Mouse (Mus musculus): ENCODE data around the gene Fntb. TPM values are rescaled to one million over a fixed set of nuclear protein-coding genes. Genes with fewer than 3 reads are reported as not detected.

Fntb gene
- polyA plus RNA-seq, 1 experiment, result 23.8 TPM

DNA sequence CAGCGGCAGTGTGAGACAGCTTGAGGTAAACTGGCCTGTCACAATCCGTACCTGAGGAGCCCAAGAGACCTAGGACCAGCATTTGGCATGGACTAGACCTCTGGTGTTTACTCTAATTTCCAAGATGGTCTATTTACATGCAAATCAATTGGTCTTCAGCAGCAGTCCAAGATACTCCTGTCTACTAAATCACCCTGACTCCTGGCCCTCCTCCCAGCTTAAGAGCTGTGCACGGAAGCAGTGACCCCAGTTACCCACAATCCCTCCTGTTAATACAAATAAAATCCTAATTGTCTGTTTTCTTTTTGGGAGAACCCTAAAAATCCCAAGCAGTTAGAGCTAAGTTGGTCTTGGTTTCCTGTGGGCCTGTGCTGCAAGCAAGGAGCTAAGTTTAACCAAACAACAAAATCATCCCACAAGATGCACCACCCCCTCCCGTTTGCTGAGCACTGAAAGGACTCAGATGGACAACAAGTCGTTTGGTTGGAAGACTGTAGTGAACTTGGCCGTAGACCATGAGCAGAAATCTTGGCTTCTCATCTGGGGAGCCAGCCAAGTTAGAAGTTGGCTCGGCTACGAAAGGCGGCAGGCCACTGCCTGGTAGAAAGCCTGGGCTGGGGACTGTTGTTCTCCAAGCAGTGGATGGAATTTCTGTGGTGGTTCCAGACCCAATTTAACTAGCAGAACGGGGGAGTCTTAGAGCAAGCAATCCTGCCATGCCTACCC is 189.5 kb downstream of the Fntb start:
- Histone ChIP-seq H3K4me2 (ENCODE audit: low read depth) (no peak overlapping the region), H3K36me3 (ENCODE audit: control insufficient read depth, insufficient read depth) (peaks cover 42% of the 10 kb centered on the region), H3K79me2 (ENCODE audit: control insufficient read depth, insufficient read depth) (peaks cover 16% of the 10 kb centered on the region), H3ac (ENCODE audit: control insufficient read depth, insufficient read length) (no peak overlapping the region), H3K4me3 (no peak overlapping the region), H3K27me3 (ENCODE audit: control insufficient read depth, insufficient read depth, insufficient read length) (no peaks in the 10 kb centered on the region)
- TF ChIP-seq TCF3 (IDR thresholded peaks at IDR 0.05; ENCODE audit: insufficient read length, low read depth) (no peak), POLR2A (IDR thresholded peaks at IDR 0.05; ENCODE audit: insufficient read length, low read depth) (no peak)

DNA sequence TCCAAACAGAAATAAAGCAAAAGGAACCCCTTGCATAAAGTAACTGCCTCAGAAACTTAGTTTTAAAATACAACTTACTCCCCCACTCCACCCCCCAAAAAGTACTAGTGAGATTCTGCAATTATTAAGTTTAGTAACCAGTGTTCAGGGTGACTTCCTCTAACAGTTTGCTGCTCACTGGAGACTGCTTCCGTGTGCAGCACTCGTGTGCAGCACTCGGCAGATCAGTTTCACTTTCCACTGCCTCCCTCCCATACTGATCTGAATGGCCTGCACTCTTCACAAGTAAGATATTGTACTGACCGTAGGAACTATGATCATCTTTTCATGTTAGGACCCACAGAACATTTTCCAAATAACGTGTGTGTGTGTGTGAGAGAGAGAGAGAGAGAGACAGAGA is 192.3 kb downstream of the Fntb start:
- Histone ChIP-seq H3K36me3 (ENCODE audit: control insufficient read depth, insufficient read depth) (peaks cover 25% of the 10 kb centered on the region), H3K4me2 (ENCODE audit: low read depth) (peak overlapping the region; percentile 49), H3K79me2 (ENCODE audit: control insufficient read depth, insufficient read depth) (peaks cover 35% of the 10 kb centered on the region), H3K4me3 (no peak overlapping the region), H3ac (ENCODE audit: control insufficient read depth, insufficient read length) (no peak overlapping the region), H3K27me3 (ENCODE audit: control insufficient read depth, insufficient read depth, insufficient read length) (no peaks in the 10 kb centered on the region)
- no peak for TF ChIP-seq TCF12 (IDR thresholded peaks at IDR 0.05; ENCODE audit: insufficient read depth, poor library complexity, severe bottlenecking)
- no peak for TF ChIP-seq USF1 (IDR thresholded peaks at IDR 0.05; ENCODE audit: low read depth)
- TF ChIP-seq TCF3 (IDR thresholded peaks at IDR 0.05; ENCODE audit: insufficient read length, low read depth), result no peak
- no peak for TF ChIP-seq E2F4 (IDR thresholded peaks at IDR 0.05; ENCODE audit: insufficient read depth)
- no peak for TF ChIP-seq CEBPB (IDR thresholded peaks at IDR 0.05; ENCODE audit: insufficient read depth, poor library complexity, severe bottlenecking)
- TF ChIP-seq POLR2A (IDR thresholded peaks at IDR 0.05; ENCODE audit: insufficient read length, low read depth), result no peak
- no peak for TF ChIP-seq MYOG (IDR thresholded peaks at IDR 0.05; ENCODE audit: control insufficient read depth in 1 of 3, insufficient read depth in 1 of 3, insufficient read length in 2 of 3, low read depth in 2 of 3)
- TF ChIP-seq REST (IDR thresholded peaks at IDR 0.05; ENCODE audit: insufficient read depth, insufficient read length), result no peak
- no peak for TF ChIP-seq SRF (IDR thresholded peaks at IDR 0.05; ENCODE audit: control insufficient read depth, insufficient read length, low read depth)
- TF ChIP-seq MAX (IDR thresholded peaks at IDR 0.05; ENCODE audit: low read depth), result no peak
- no peak for TF ChIP-seq MYOD1 (IDR thresholded peaks at IDR 0.05; ENCODE audit: control insufficient read depth in 1 of 3, insufficient read length in 2 of 3, low read depth in 2 of 3)
- no peak for TF ChIP-seq POLR2AphosphoS2 (IDR thresholded peaks at IDR 0.05; ENCODE audit: insufficient read length, low read depth)

DNA sequence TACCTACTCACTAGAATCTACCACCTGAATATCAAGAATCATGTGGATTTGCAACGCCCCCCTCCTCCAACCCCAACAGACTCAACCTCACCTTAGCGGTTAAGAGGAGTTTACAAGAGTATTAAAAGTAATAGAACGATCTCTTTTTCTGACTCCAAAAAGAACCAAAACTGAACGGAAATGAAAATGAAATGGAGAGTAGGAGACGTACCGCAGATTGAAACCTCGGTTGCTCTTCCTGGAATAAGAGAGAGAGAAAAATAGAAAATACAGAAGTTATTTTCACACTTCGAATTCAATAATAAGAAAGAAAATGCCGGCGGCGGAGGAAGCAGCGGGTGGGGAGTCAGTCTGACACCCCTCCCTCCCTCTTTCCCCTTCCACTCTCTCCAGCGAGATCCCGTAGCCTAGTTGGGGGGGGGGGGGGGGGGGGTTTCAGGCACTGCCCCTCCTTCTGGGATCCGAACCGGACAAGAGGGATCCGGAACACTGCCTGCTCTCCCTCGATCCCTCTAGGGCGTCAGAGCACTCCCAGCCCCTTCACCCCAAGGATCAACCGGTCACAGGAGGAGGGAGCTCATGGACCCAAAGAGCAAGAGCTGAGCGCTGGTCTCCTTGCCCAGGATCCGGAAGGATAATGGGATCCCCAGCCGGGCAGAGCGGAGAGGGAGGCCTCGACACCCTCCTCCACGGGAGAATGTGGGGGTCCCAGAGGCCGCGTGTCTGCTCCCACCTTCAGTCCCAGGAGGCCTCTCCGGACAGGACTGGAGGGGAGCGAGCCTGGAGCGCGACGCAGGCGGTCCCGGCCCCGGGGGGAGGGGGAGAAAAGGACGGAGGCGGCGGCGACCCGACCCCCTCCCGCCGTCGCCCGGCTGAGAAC is 195.9 kb downstream of the Fntb start:
- peaks cover 14% of the 10 kb centered on the region for H3K36me3 ChIP-seq (ENCODE audit: control insufficient read depth, insufficient read depth)
- H3K4me2 ChIP-seq (ENCODE audit: low read depth), result peak overlapping the region; percentile 91
- peak overlapping the region; percentile 61 for H3ac ChIP-seq (ENCODE audit: control insufficient read depth, insufficient read length)
- peak overlapping the region; percentile 78 for H3K4me3 ChIP-seq
- TF ChIP-seq E2F4 (IDR thresholded peaks at IDR 0.05; ENCODE audit: insufficient read depth) (no peak), CEBPB (IDR thresholded peaks at IDR 0.05; ENCODE audit: insufficient read depth, poor library complexity, severe bottlenecking) (no peak), MAX (IDR thresholded peaks at IDR 0.05; ENCODE audit: low read depth) (no peak), POLR2A (IDR thresholded peaks at IDR 0.05; ENCODE audit: insufficient read length, low read depth) (no peak), REST (IDR thresholded peaks at IDR 0.05; ENCODE audit: insufficient read depth, insufficient read length) (no peak), MYOD1 (IDR thresholded peaks at IDR 0.05; ENCODE audit: control insufficient read depth in 1 of 3, insufficient read length in 2 of 3, low read depth in 2 of 3) (no peak), MYOG (IDR thresholded peaks at IDR 0.05; ENCODE audit: control insufficient read depth in 1 of 3, insufficient read depth in 1 of 3, insufficient read length in 2 of 3, low read depth in 2 of 3) (no peak), SRF (IDR thresholded peaks at IDR 0.05; ENCODE audit: control insufficient read depth, insufficient read length, low read depth) (no peak), TCF12 (IDR thresholded peaks at IDR 0.05; ENCODE audit: insufficient read depth, poor library complexity, severe bottlenecking) (no peak), USF1 (IDR thresholded peaks at IDR 0.05; ENCODE audit: low read depth) (no peak), POLR2AphosphoS2 (IDR thresholded peaks at IDR 0.05; ENCODE audit: insufficient read length, low read depth) (no peak), TCF3 (IDR thresholded peaks at IDR 0.05; ENCODE audit: insufficient read length, low read depth) (no peak)
- peaks cover 35% of the 10 kb centered on the region for H3K79me2 ChIP-seq (ENCODE audit: control insufficient read depth, insufficient read depth)
- no peaks in the 10 kb centered on the region for H3K27me3 ChIP-seq (ENCODE audit: control insufficient read depth, insufficient read depth, insufficient read length)

DNA sequence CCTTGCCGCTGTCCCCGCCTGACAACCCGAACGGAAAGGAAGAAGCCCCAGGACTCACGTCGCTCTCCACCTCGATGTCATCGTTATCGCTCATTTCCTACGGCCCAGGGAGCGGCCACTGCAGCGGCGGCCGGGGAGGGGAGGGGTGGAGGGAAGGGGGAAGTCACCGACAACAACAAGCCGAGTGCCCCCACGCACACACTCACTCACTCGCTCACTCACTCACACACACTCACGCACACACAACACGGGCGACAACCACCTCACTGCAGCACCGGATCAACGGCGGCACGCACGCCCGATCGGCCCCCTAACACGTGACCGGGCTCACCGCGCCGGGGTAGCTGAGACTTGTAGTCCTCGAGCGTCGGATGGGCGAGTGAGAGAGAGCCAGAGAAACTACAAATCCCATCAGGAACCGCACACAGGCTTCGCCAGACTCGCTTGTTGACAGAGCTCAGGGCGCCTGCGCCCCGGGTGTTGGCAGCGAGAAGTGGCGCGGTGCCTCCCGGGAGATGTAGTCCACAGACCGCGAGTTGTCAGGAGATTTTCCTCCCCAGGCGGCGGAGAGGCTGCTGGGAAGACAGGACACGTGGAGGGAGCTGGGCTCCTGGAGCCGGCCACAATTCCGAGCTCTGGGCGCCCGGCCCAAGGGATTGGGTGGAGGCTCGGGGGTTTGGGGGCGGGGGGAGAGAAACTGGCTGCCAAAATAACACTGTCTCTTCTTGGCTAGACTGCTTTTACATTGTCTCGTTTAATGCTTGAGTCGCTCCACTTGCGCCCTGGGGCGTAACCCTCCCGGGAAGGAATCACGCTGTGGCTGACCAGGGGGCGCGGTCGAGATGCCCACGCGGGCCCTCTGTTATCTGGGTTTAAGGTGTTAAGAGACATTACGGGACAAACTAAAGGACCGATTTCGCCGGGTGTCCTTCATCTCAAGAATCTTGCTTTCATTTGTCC is 196.8 kb downstream of the Fntb start, which contains the start of gene Max:
TSS of gene Max (minus strand) at position 270 of the 960 bp plus-strand sequence.
- Histone ChIP-seq H3K36me3 (ENCODE audit: control insufficient read depth, insufficient read depth) (peaks cover 14% of the 10 kb centered on the region), H3ac (ENCODE audit: control insufficient read depth, insufficient read length) (peak within 1 kb of the TSS; percentile 61), H3K4me2 (ENCODE audit: low read depth) (peak within 1 kb of the TSS; percentile 96), H3K27me3 (ENCODE audit: control insufficient read depth, insufficient read depth, insufficient read length) (no peaks in the 10 kb centered on the region), H3K4me3 (peak within 1 kb of the TSS; percentile 78), H3K79me2 (ENCODE audit: control insufficient read depth, insufficient read depth) (peaks cover 34% of the 10 kb centered on the region)
- TF ChIP-seq REST (IDR thresholded peaks at IDR 0.05; ENCODE audit: insufficient read depth, insufficient read length) (peak; percentile 21), MYOG (IDR thresholded peaks at IDR 0.05; ENCODE audit: control insufficient read depth in 1 of 3, insufficient read depth in 1 of 3, insufficient read length in 2 of 3, low read depth in 2 of 3) (no peak), TCF3 (IDR thresholded peaks at IDR 0.05; ENCODE audit: insufficient read length, low read depth) (no peak), MYOD1 (IDR thresholded peaks at IDR 0.05; ENCODE audit: control insufficient read depth in 1 of 3, insufficient read length in 2 of 3, low read depth in 2 of 3) (peak in 1 of 3 experiments; percentile 47), SRF (IDR thresholded peaks at IDR 0.05; ENCODE audit: control insufficient read depth, insufficient read length, low read depth) (peak; percentile 61), POLR2AphosphoS2 (IDR thresholded peaks at IDR 0.05; ENCODE audit: insufficient read length, low read depth) (peak; percentile 99), CEBPB (IDR thresholded peaks at IDR 0.05; ENCODE audit: insufficient read depth, poor library complexity, severe bottlenecking) (no peak), TCF12 (IDR thresholded peaks at IDR 0.05; ENCODE audit: insufficient read depth, poor library complexity, severe bottlenecking) (no peak), USF1 (IDR thresholded peaks at IDR 0.05; ENCODE audit: low read depth) (peak; percentile 93), E2F4 (IDR thresholded peaks at IDR 0.05; ENCODE audit: insufficient read depth) (no peak), POLR2A (IDR thresholded peaks at IDR 0.05; ENCODE audit: insufficient read length, low read depth) (peak; percentile 98), MAX (IDR thresholded peaks at IDR 0.05; ENCODE audit: low read depth) (no peak)

All from myocyte (in vitro differentiated cells).